Mouse (Mus musculus): ENCODE results near the gene Gm11634. TPM values are rescaled to one million over a fixed set of nuclear protein-coding genes. Genes with fewer than 3 reads are reported as not detected.

The Gm11634 gene
- polyA plus RNA-seq, 1 experiment from 2014 or later, result not detected

- H3K9ac ChIP-seq (ENCODE audit: low read length), result no peak overlapping the region
- H3K4me3 ChIP-seq (ENCODE audit: low read depth, low read length), result no peak overlapping the region
- no peak overlapping the region for H3K4me2 ChIP-seq (ENCODE audit: low read depth)
- H3K36me3 ChIP-seq (ENCODE audit: control insufficient read depth, insufficient read depth, low read length), result no peaks in the 10 kb centered on the region
- DNase-seq (ENCODE audit: low spot score) (no peak), ATAC-seq (ENCODE audit: insufficient read depth, low FRiP score, low TSS enrichment) (no peak)
- WGBS, result 94% methylated on average over 2 of the region's 2 CpGs
- no peaks in the 10 kb centered on the region for H3K9me3 ChIP-seq (ENCODE audit: control insufficient read depth, low read length)
- no peak overlapping the region for H3K27ac ChIP-seq (ENCODE audit: low read depth, low read length)
- no peaks in the 10 kb centered on the region for H3K27me3 ChIP-seq (ENCODE audit: control insufficient read depth, insufficient read depth, low read length)
- H3K4me1 ChIP-seq (ENCODE audit: control insufficient read depth, insufficient read depth, low read length), result peaks cover 10% of the 10 kb centered on the region; the same call in 1 of the 2 replicates
These were observed 42.1 kb downstream of the Gm11634 start for GRCm38 (mm10) chr11:101556954-101557353.

- no peak for ATAC-seq (ENCODE audit: insufficient read depth, low FRiP score, low TSS enrichment)
- Histone ChIP-seq H3K9ac (ENCODE audit: low read length) (no peak overlapping the region), H3K4me1 (ENCODE audit: control insufficient read depth, insufficient read depth, low read length) (peaks cover 10% of the 10 kb centered on the region; the same call in 1 of the 2 replicates), H3K27me3 (ENCODE audit: control insufficient read depth, insufficient read depth, low read length) (no peaks in the 10 kb centered on the region), H3K36me3 (ENCODE audit: control insufficient read depth, insufficient read depth, low read length) (no peaks in the 10 kb centered on the region), H3K4me2 (ENCODE audit: low read depth) (no peak overlapping the region), H3K27ac (ENCODE audit: low read depth, low read length) (no peak overlapping the region), H3K9me3 (ENCODE audit: control insufficient read depth, low read length) (no peaks in the 10 kb centered on the region), H3K4me3 (ENCODE audit: low read depth, low read length) (no peak overlapping the region)
- 94% methylated on average over 7 of the region's 7 CpGs for WGBS
- no peak for DNase-seq (ENCODE audit: low spot score)
These were observed 42.5 kb downstream of the Gm11634 start for GRCm38 (mm10) chr11:101556541-101556940.

DNA sequence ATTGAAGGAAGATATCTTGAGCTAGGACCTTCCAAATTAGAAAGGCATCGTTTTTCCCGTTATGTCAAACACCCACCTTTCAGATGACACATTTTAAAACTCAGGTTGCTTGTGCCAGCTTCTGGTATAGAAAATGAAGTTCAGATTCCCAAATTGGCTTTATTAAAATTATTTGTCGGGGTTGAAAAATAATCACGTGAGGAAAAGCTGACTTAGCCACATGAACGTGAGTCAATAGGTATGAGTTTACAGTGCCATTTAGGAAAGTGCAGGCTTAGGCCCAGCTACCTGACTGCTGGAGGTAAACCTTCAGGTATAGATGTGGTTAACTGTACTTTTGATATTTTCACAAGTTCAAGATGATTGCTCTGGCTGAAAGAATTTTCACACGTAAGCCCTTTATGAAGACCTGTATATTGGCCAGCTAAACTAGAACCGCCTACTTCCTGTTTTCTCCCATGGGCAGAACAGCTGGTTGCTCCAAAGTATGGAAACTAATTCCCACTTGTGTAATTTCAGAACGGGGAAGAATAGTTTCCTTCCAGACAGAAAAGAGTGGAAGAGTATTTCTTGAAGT lies 45.6 kb downstream of the Gm11634 start:
- Histone ChIP-seq H3K27me3 (ENCODE audit: control insufficient read depth, insufficient read depth, low read length) (no peaks in the 10 kb centered on the region), H3K9me3 (ENCODE audit: control insufficient read depth, low read length) (no peaks in the 10 kb centered on the region), H3K36me3 (ENCODE audit: control insufficient read depth, insufficient read depth, low read length) (no peaks in the 10 kb centered on the region), H3K4me3 (ENCODE audit: low read depth, low read length) (peak overlapping the region; percentile 77), H3K9ac (ENCODE audit: low read length) (peak overlapping the region; percentile 69), H3K4me2 (ENCODE audit: low read depth) (peak overlapping the region; percentile 76), H3K27ac (ENCODE audit: low read depth, low read length) (peak overlapping the region; percentile 84), H3K4me1 (ENCODE audit: control insufficient read depth, insufficient read depth, low read length) (peaks cover 16% of the 10 kb centered on the region)
- ATAC-seq (ENCODE audit: insufficient read depth, low FRiP score, low TSS enrichment), result no peak
- WGBS, result 28% methylated on average over 8 of the region's 8 CpGs
- no peak for DNase-seq (ENCODE audit: low spot score)

GRCm38 (mm10) chr11:101552476-101553300 lies 46.4 kb downstream of the Gm11634 start:
- Histone ChIP-seq H3K4me1 (ENCODE audit: control insufficient read depth, insufficient read depth, low read length) (peaks cover 16% of the 10 kb centered on the region), H3K4me2 (ENCODE audit: low read depth) (peak overlapping the region; percentile 76), H3K27ac (ENCODE audit: low read depth, low read length) (peak overlapping the region; percentile 91), H3K9ac (ENCODE audit: low read length) (peak overlapping the region; percentile 69), H3K4me3 (ENCODE audit: low read depth, low read length) (peak overlapping the region; percentile 77), H3K36me3 (ENCODE audit: control insufficient read depth, insufficient read depth, low read length) (no peaks in the 10 kb centered on the region), H3K27me3 (ENCODE audit: control insufficient read depth, insufficient read depth, low read length) (no peaks in the 10 kb centered on the region), H3K9me3 (ENCODE audit: control insufficient read depth, low read length) (no peaks in the 10 kb centered on the region)
- peak; percentile 96 for DNase-seq (ENCODE audit: low spot score)
- WGBS, result 0% methylated on average over 37 of the region's 37 CpGs
- ATAC-seq (ENCODE audit: insufficient read depth, low FRiP score, low TSS enrichment), result peak; percentile 97

DNA sequence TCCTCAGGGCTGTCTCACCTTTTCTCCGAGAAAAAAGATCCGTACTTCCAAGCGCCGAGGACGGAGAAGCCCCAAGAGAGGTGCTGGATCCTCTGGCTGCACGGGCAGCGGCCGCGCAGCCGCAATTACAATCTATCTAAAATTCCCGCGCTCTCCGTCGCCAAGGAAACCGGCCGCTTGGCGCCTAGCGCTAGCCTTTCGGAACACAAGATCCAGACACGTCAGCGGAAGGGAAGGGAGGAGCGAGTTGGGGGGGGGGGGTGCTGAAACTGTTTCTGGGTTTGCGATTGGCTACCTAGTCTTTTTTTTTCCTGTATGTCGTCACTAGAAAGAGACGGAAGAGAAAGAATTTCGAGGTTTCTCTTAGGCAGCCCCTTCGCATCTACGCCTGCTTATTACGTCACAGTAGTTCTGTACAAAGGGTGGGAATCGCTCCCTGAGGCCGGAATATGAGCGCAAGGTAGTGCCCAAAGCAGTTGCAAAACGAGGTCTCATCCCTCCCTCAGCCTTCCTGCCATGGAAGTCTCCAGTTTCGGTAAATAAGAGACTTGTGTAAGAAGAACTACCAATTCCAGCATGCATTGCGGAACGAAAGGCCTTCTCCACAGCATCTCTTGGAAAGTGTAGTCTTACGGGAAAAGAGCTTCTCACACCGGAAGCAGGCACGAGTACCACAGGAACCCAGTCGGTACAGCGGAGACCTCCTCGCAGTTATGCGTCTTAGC lies 47.1 kb downstream of the Gm11634 start, which contains the start of the genes Brca1 and Nbr1:
Brca1 (minus strand) TSS at position 205 of the 725 bp plus-strand sequence.
Nbr1 (plus strand) TSS at position 399 of the 725 bp plus-strand sequence.
- Histone ChIP-seq H3K4me3 (ENCODE audit: low read depth, low read length) (peak within 1 kb of the TSS; percentile 77), H3K9me3 (ENCODE audit: control insufficient read depth, low read length) (no peaks in the 10 kb centered on the region), H3K27ac (ENCODE audit: low read depth, low read length) (peak within 1 kb of the TSS; percentile 91), H3K27me3 (ENCODE audit: control insufficient read depth, insufficient read depth, low read length) (no peaks in the 10 kb centered on the region), H3K4me2 (ENCODE audit: low read depth) (peak within 1 kb of the TSS; percentile 76), H3K9ac (ENCODE audit: low read length) (peak within 1 kb of the TSS; percentile 69), H3K36me3 (ENCODE audit: control insufficient read depth, insufficient read depth, low read length) (no peaks in the 10 kb centered on the region), H3K4me1 (ENCODE audit: control insufficient read depth, insufficient read depth, low read length) (peaks cover 16% of the 10 kb centered on the region)
- peak; percentile 82 for ATAC-seq (ENCODE audit: insufficient read depth, low FRiP score, low TSS enrichment)
- peak; percentile 97 for DNase-seq (ENCODE audit: low spot score)
- under 1% methylated on average over 43 of the region's 43 CpGs for WGBS

DNA sequence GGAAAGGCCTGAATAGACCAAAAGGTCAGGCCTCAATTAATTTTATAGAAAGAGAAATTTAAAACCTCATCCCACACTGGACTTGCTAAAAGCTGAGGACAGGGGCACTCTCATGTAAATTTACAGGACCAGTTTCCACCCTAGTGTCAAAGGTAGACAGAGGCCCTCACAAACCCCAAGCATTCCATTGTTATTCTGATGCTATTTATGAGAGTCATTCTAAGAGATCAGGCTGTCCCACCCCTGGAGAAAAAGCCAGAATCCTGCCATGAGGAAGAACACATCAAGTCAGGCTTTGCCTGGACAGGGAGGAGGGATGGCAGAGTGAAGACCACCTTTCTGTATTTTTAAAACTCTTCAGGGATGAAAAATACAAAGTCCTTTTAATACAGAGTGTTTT lies 50.5 kb downstream of the Gm11634 start:
- Histone ChIP-seq H3K36me3 (ENCODE audit: control insufficient read depth, insufficient read depth, low read length) (no peaks in the 10 kb centered on the region), H3K4me1 (ENCODE audit: control insufficient read depth, insufficient read depth, low read length) (peaks cover 9% of the 10 kb centered on the region), H3K9ac (ENCODE audit: low read length) (no peak overlapping the region), H3K9me3 (ENCODE audit: control insufficient read depth, low read length) (no peaks in the 10 kb centered on the region), H3K27me3 (ENCODE audit: control insufficient read depth, insufficient read depth, low read length) (no peaks in the 10 kb centered on the region), H3K27ac (ENCODE audit: low read depth, low read length) (no peak overlapping the region), H3K4me3 (ENCODE audit: low read depth, low read length) (no peak overlapping the region), H3K4me2 (ENCODE audit: low read depth) (no peak overlapping the region)
- no peak for ATAC-seq (ENCODE audit: insufficient read depth, low FRiP score, low TSS enrichment)
- no peak for DNase-seq (ENCODE audit: low spot score)

GRCm38 (mm10) chr11:101544132-101544531 lies 54.9 kb downstream of the Gm11634 start:
- H3K36me3 ChIP-seq (ENCODE audit: control insufficient read depth, insufficient read depth, low read length), result no peaks in the 10 kb centered on the region

More at GRCm38 (mm10) chr11:101544132-101544531, 54.9 kb downstream of the Gm11634 start:
- 68% methylated on average over 1 of the region's 1 CpGs for WGBS
- no peaks in the 10 kb centered on the region for H3K4me1 ChIP-seq (ENCODE audit: control insufficient read depth, insufficient read depth, low read length)
- no peak overlapping the region for H3K4me2 ChIP-seq (ENCODE audit: low read depth)
- H3K9ac ChIP-seq (ENCODE audit: low read length), result no peak overlapping the region
- DNase-seq (ENCODE audit: low spot score), result no peak
- H3K4me3 ChIP-seq (ENCODE audit: low read depth, low read length), result no peak overlapping the region
- H3K27ac ChIP-seq (ENCODE audit: low read depth, low read length), result no peak overlapping the region
- no peaks in the 10 kb centered on the region for H3K9me3 ChIP-seq (ENCODE audit: control insufficient read depth, low read length)
- no peaks in the 10 kb centered on the region for H3K27me3 ChIP-seq (ENCODE audit: control insufficient read depth, insufficient read depth, low read length)
- no peak for ATAC-seq (ENCODE audit: insufficient read depth, low FRiP score, low TSS enrichment)

Data from neural tube, embryonic 11.5 days (tissue).